Mouse (Mus musculus) liver, embryonic 15.5 days (tissue): Measurements from ENCODE around the gene 1700092M07Rik. TPM values are rescaled to one million over a fixed set of nuclear protein-coding genes. Genes with fewer than 3 reads are reported as not detected.
"Not testable (repeated sequence)": the region's sequence is repeated elsewhere in the genome, so short reads cannot be mapped to it uniquely, and the experiment has no call there.

Experiments
- ATAC-seq: fragments of 200-750 bp; cut with Nextera tagmentation; 2 replicates; pipeline ENCODE4 v1.8.0; 2017; ENCODE audit warnings: moderate number of reproducible peaks, mild to moderate bottlenecking, moderate library complexity; ENCODE audit not compliant: insufficient read depth
- H3K27ac ChIP-seq: fragments of 300-500 bp; sonication (generic); replicated peaks from 2 replicates; pipeline ENCODE4 v1.5.1; 2015; ENCODE audit warnings: mild to moderate bottlenecking, inconsistent platforms
- H3K27me3 ChIP-seq: fragments of 300-500 bp; sonication (generic); 2 replicates; pipeline ENCODE4 v1.6.1; 2015; ENCODE audit warnings: mild to moderate bottlenecking, inconsistent platforms
- H3K36me3 ChIP-seq: fragments of 300-500 bp; sonication (generic); replicated peaks from 2 replicates; pipeline ENCODE4 v1.6.1; 2015; ENCODE audit warnings: moderate library complexity, mild to moderate bottlenecking, inconsistent platforms
- H3K4me1 ChIP-seq: fragments of 300-500 bp; sonication (generic); replicated peaks from 2 replicates; pipeline ENCODE4 v1.6.1; 2015; ENCODE audit warnings: inconsistent platforms
- H3K4me2 ChIP-seq: fragments of 300-500 bp; sonication (generic); 2 replicates; pipeline ENCODE4 v1.6.1; 2015; ENCODE audit warnings: moderate library complexity, mild to moderate bottlenecking, inconsistent platforms
- H3K4me3 ChIP-seq: fragments of 300-500 bp; sonication (generic); replicated peaks from 2 replicates; pipeline ENCODE4 v1.5.1; 2015; ENCODE audit warnings: mild to moderate bottlenecking, inconsistent platforms
- H3K9ac ChIP-seq: fragments of 300-500 bp; sonication (generic); 2 replicates; pipeline ENCODE4 v1.6.1; 2015; ENCODE audit warnings: moderate library complexity, mild to moderate bottlenecking, inconsistent platforms
- H3K9me3 ChIP-seq: fragments of 300-500 bp; sonication (generic); replicated peaks from 2 replicates; pipeline ENCODE4 v1.6.1; 2016; ENCODE audit warnings: inconsistent platforms
- WGBS: fragments of 180-500 bp; shearing (Covaris S2); methylation state at CpG from one replicate; pipeline ENCODE4 v1.1.7; 2015; ENCODE audit warnings: mixed read lengths; ENCODE audit not compliant: insufficient replicate concordance; 5-methylcytosine and 5-hydroxymethylcytosine counted together
- polyA plus RNA-seq: library from polyadenylated mRNA; unstranded; fragments of >200 nt; fragmentation: Nextera tagmentation; extraction: Ambion mirVana; gene quantifications from 2 replicates; pipeline ENCODE4 v1.2.1, GENCODE M21; 2015

The 1700092M07Rik gene
- polyA plus RNA-seq, 1 experiment from 2014 or later = 0.62 TPM

DNA sequence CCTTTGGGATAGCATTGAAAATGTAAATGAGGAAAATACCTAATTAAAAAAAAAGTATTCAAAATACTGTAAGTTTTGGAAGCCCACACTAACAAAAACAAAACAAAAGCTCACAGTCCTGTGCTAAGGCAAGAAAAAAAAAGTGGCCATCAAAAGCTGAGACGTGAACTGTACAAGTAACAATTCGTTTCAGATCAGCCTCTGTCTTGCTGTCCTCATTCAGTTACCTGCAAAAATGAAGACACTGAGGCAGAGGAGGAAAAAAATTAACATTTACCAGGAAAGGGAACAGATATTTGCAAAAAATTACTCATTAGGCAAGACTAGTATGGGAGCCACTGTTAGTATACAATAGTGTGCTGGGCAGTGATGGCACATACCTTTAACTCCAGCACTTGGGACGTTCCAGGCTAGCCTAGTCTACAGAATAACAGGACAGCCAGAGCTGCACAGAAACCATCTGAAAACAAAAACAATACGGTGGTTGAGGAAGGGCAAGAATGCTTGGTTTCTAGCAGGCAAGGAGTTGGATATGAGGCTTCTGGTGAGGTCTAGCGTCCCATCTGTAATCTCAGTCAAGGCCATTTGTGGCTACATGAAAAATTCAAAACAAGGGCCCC lies 12.9 kb upstream of the 1700092M07Rik start:
- Histone ChIP-seq H3K9me3 (no peaks in the 10 kb centered on the region), H3K27ac (peak overlapping the region; percentile 64), H3K27me3 (0 out of 2 replicates have a peak, but pooled peaks cover under 1% of the 10 kb centered on the region), H3K4me1 (peaks cover 28% of the 10 kb centered on the region), H3K36me3 (peaks cover 32% of the 10 kb centered on the region), H3K4me2 (no peak overlapping the region), H3K9ac (no peak overlapping the region), H3K4me3 (no peak overlapping the region)
- ATAC-seq = no peak
- WGBS = 9% methylated on average over 5 of the region's 5 CpGs

DNA sequence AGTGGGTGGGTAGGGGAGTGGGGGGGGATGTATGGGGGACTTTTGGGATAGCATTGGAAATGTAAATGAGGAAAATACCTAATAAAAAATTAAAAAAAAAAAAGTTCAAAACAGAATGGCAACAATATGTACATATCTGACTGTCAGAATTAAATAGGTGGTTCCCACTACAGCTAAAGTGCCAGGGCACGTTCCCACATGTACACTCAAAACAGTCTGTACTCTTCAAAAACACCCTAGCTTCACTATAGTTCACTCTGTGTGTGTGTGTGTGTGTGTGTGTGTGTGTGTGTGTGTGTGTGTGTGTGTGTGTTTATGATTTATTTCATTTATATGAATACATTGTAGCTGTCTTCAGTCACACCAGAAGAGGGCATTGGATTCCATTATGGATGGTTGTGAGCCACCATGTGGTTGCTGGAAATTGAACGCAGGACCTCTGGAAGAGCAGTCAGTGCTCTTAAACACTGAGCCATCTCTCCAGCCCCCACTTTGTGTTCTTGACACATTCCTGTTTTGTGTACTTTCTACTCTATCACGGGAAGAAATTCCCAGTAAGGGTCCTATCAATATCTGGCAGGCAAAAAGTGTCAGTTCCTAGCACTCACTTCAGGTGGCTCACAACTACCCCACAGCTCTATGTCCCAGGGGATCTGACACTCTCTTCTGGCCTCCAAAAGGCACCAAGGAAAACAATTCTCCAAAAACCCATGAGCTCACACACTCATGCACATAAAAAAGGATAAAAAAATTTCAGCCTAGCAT lies 12.0 kb upstream of the 1700092M07Rik start:
- H3K4me3 ChIP-seq, H3K27me3 ChIP-seq, H3K9ac ChIP-seq, ATAC-seq, H3K27ac ChIP-seq, H3K9me3 ChIP-seq, H3K4me2 ChIP-seq: not testable (repeated sequence)
- H3K36me3 ChIP-seq = peaks cover 32% of the 10 kb centered on the region
- peaks cover 28% of the 10 kb centered on the region for H3K4me1 ChIP-seq
- WGBS = 44% methylated on average over 3 of the region's 3 CpGs

DNA sequence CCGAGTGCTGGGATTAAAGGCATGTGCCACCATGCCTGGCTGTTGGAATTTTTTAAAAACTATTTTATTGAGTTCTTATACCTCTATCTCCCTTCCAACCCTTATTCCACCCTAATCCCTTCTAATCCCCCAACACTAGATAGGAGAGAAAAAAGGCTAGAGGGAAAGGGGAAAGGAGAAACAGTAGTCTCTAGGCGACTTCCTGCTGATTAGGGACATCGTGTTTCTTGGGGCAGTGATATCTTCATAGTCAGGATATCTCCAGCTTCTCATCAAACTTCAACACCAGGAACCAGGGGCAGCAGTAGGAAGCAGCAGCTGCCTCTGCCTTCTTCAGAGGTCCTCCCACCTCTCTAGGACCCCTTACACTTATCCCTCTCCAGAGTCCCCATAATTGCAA lies 6.2 kb upstream of the 1700092M07Rik start:
- ATAC-seq = no peak
- Histone ChIP-seq H3K4me3 (no peak overlapping the region), H3K36me3 (peaks cover 20% of the 10 kb centered on the region), H3K9ac (no peak overlapping the region), H3K4me1 (peaks cover 18% of the 10 kb centered on the region), H3K27ac (no peak overlapping the region), H3K4me2 (no peak overlapping the region), H3K9me3 (no peaks in the 10 kb centered on the region), H3K27me3 (peaks cover 6% of the 10 kb centered on the region)
- 33% methylated on average over 3 of the region's 3 CpGs for WGBS

- Histone ChIP-seq H3K9me3 (no peaks in the 10 kb centered on the region), H3K27ac (peak within 1 kb of the TSS; percentile 77), H3K4me2 (peak within 1 kb of the TSS; percentile 84), H3K36me3 (peaks cover 32% of the 10 kb centered on the region), H3K27me3 (peaks cover 6% of the 10 kb centered on the region), H3K4me3 (peak within 1 kb of the TSS; percentile 80), H3K9ac (peak within 1 kb of the TSS; percentile 70), H3K4me1 (peaks cover 21% of the 10 kb centered on the region)
- under 1% methylated on average over 32 of the region's 32 CpGs for WGBS
- peak; percentile 87 for ATAC-seq
Observed at GRCm38 (mm10) chr19:8735389-8736159, 4.9 kb upstream of the 1700092M07Rik start, which contains the start of gene Wdr74. Wdr74 (plus strand) TSS chr19:8735827.

DNA sequence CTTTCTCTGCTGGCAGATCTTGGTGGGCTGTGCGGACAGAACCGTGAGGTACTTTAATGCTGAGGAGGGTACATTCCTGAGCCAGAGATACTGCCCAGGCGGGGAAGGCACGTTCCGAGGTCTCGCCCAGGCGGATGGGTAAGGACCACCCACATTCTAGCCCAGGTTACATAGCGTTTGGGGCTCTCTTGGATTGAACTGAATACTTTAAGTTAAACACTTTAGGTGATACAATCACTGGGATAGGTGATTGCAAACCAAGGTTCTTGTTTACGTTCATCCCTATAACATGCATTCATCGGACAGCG lies 4.4 kb upstream of the 1700092M07Rik start:
- Histone ChIP-seq H3K27me3 (peaks cover 6% of the 10 kb centered on the region), H3K9me3 (no peaks in the 10 kb centered on the region), H3K4me1 (peaks cover 26% of the 10 kb centered on the region), H3K4me2 (peak overlapping the region; percentile 84), H3K27ac (peak overlapping the region; percentile 77), H3K4me3 (peak overlapping the region; percentile 80), H3K9ac (peak overlapping the region; percentile 70), H3K36me3 (peaks cover 37% of the 10 kb centered on the region)
- peak; percentile 13; the same call in 1 of the 2 replicates for ATAC-seq
- 2% methylated on average over 11 of the region's 11 CpGs for WGBS

DNA sequence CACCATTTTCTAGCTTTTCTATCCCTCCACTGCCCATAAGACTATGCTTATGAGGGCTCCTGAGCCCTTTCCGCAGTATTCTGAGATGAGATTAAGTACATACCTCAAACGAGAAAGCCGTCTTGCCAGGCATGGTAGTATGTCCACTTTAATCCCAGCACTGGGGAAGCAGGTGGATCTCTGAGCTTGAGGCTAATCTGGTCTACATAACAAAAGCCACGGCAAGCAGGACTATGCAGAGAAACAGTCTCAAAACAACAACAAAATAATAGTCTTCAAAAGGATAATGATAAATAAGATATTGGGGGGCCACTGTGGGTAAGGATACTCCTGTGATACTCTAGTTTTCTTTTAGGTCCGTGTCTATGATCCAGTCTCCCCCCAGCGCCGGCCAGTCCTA lies 1.6 kb upstream of the 1700092M07Rik start:
- Histone ChIP-seq H3K9ac (no peak overlapping the region), H3K4me2 (no peak overlapping the region), H3K4me1 (peaks cover 42% of the 10 kb centered on the region), H3K27me3 (no peaks in the 10 kb centered on the region), H3K9me3 (no peaks in the 10 kb centered on the region), H3K27ac (no peak overlapping the region), H3K4me3 (no peak overlapping the region), H3K36me3 (peaks cover 47% of the 10 kb centered on the region)
- WGBS = 77% methylated on average over 7 of the region's 7 CpGs
- no peak for ATAC-seq

- H3K9ac ChIP-seq = no peak overlapping the region
- H3K4me2 ChIP-seq = no peak overlapping the region
- H3K36me3 ChIP-seq = peaks cover 54% of the 10 kb centered on the region
- H3K27ac ChIP-seq = no peak overlapping the region
- WGBS = 76% methylated on average over 6 of the region's 6 CpGs
- no peak overlapping the region for H3K4me3 ChIP-seq
- H3K4me1 ChIP-seq = peaks cover 40% of the 10 kb centered on the region
- ATAC-seq = no peak
- H3K27me3 ChIP-seq = no peaks in the 10 kb centered on the region
- no peaks in the 10 kb centered on the region for H3K9me3 ChIP-seq
Observed at GRCm38 (mm10) chr19:8739646-8740045, 872 bp upstream of the 1700092M07Rik start.

DNA sequence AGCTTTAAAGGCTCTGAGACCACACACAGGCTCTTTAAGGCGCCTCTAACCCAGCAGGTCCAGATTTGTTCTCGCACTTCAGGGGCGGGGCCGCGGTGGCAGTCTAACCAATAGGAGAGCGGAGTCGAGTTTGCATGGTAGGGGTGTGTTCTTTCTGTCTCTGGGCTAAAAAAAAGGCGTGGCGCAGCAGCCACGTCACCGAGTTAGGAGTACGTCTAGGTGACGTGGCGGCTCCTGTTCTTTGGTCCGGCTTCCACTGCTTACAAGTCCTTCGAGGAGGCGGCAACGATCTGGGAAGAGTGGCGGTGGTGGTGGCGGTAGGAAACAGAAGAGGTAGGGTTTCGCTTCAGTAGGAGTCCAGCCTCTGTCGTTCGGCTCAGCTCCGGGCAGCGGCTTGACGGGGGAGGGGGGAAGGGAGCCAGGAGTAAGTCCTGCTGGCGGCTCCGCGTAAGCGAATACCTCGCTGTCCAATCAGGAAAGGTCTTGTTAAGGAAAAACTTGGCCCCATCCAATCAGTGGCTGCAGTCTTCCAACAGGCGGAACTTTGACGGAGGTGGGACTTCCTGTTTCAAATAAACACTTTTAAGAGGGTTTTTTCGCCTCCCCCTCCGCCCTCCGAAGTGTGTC lies 838 bp downstream of the 1700092M07Rik start, which contains the start of gene Stx5a:
Gene Stx5a, plus strand, starts transcription at position 171 of the 627 bp plus-strand sequence.
- Histone ChIP-seq H3K4me2 (peak within 1 kb of the TSS; percentile 83), H3K9ac (peak within 1 kb of the TSS; percentile 94), H3K27ac (peak within 1 kb of the TSS; percentile 95), H3K27me3 (no peaks in the 10 kb centered on the region), H3K4me3 (peak within 1 kb of the TSS; percentile 88), H3K9me3 (no peaks in the 10 kb centered on the region), H3K36me3 (peaks cover 71% of the 10 kb centered on the region), H3K4me1 (peaks cover 32% of the 10 kb centered on the region)
- WGBS = under 1% methylated on average over 36 of the region's 36 CpGs
- ATAC-seq = peak; percentile 97

DNA sequence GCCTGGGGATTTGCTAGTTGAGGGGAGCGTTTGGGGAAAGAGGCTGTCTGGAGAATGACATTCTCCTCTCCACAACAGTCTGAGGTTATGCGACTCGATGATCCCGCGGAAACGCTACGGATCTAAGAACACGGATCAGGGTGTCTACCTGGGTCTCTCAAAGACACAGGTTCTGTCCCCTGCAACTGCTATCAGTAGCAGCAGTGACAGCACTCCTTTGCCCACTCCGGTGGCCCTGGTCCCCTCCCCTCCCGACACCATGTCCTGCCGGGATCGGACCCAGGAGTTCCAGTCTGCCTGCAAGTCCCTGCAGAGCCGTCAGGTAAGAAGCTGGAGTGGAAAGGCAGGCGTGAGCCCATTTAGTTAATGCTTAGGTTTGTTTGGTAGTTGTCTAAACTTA lies 1.7 kb downstream of the 1700092M07Rik start:
- Histone ChIP-seq H3K9ac (peak overlapping the region; percentile 94), H3K4me2 (peak overlapping the region; percentile 83), H3K9me3 (no peaks in the 10 kb centered on the region), H3K36me3 (peaks cover 79% of the 10 kb centered on the region), H3K4me1 (peaks cover 25% of the 10 kb centered on the region), H3K27ac (peak overlapping the region; percentile 95), H3K4me3 (peak overlapping the region; percentile 88), H3K27me3 (no peaks in the 10 kb centered on the region)
- no peak for ATAC-seq
- 11% methylated on average over 14 of the region's 14 CpGs for WGBS

- Histone ChIP-seq H3K9ac (no peak overlapping the region), H3K27me3 (no peaks in the 10 kb centered on the region), H3K9me3 (no peaks in the 10 kb centered on the region), H3K27ac (no peak overlapping the region), H3K4me3 (no peak overlapping the region), H3K36me3 (peaks cover 81% of the 10 kb centered on the region), H3K4me1 (peaks cover 23% of the 10 kb centered on the region), H3K4me2 (no peak overlapping the region)
- 83% methylated on average over 1 of the region's 1 CpGs for WGBS
- no peak for ATAC-seq
Observed at GRCm38 (mm10) chr19:8745382-8745781, 4.9 kb downstream of the 1700092M07Rik start.
